Mouse (Mus musculus) CD4-positive, CD25-positive, alpha-beta regulatory T cell, adult 4 months (primary cell): ENCODE measurements around the gene Gm21650. TPM values are rescaled to one million over a fixed set of nuclear protein-coding genes. Genes with fewer than 3 reads are reported as not detected.
"Not testable (repeated sequence)": the region's sequence is repeated elsewhere in the genome, so short reads cannot be mapped to it uniquely, and the experiment has no call there.

Source experiments
- ATAC-seq: one replicate; pipeline ENCODE4 v1.8.0; 2017
- polyA plus RNA-seq, 2 experiments: library from polyadenylated mRNA; unstranded; fragments of 100-300 nt; shearing (Covaris generic); gene quantifications; one replicate each; pipeline ENCODE4 v1.2.1; 2017

Gene Gm21650
- not detected for polyA plus RNA-seq

DNA sequence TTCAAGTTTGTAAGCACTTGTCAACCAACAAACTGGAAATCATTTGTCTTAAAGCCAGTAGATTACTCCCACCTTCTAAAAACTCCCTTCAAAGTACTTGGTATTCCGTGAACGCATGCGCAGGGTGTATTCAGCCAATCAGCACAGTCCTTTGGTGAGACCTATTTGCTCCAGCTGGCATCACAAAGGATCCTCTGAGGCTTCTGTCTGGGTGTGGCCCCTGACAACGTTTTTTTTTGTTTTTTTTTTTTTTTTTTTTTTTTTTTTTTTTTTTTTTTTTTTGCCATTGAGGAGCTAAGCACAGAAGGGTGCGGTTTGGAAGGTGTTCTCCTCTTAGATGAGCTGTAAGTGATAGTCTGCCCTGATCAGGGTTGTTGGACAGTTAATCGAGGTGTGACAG, at the start of gene Gm21650:
Gene Gm21650, plus strand, starts transcription at position 301 of the 400 bp plus-strand sequence.
- ATAC-seq = not testable (repeated sequence)
